Mouse (Mus musculus) G1E (cell line): Measurements from ENCODE around the gene Olfr924. TPM values are rescaled to one million over a fixed set of nuclear protein-coding genes. Genes with fewer than 3 reads are reported as not detected.
"Not testable (repeated sequence)": the region's sequence is repeated elsewhere in the genome, so short reads cannot be mapped to it uniquely, and the experiment has no call there.

Source experiments
- ATAC-seq: 2 replicates; pipeline ENCODE4 v1.8.0; 2016; ENCODE audit warnings: mild to moderate bottlenecking; ENCODE audit not compliant: insufficient number of reproducible peaks, poor library complexity, low FRiP score, severe bottlenecking; ENCODE audit errors: extremely low read depth
- DNase-seq: peaks from one replicate; pipeline ENCODE4 v3.0.0; 2012; ENCODE audit warnings: low spot score
- H3K27me3 ChIP-seq: 2 replicates; pipeline ENCODE4 v1.6.1; 2012; ENCODE audit warnings: mild to moderate bottlenecking, low read length, inconsistent platforms; ENCODE audit not compliant: insufficient read depth
- H3K36me3 ChIP-seq: replicated peaks from 2 replicates; pipeline ENCODE3; 2012; ENCODE audit warnings: mild to moderate bottlenecking, inconsistent platforms
- H3K4me1 ChIP-seq: 2 replicates; pipeline ENCODE4 v1.6.1; 2012; ENCODE audit warnings: low read depth, low read length, inconsistent platforms, mixed read lengths; ENCODE audit not compliant: insufficient read depth
- H3K4me3 ChIP-seq: 2 replicates; pipeline ENCODE4 v1.5.1; 2012; ENCODE audit warnings: low read depth, mild to moderate bottlenecking, inconsistent platforms, low read length, moderate library complexity, mixed read lengths
- H3K9me3 ChIP-seq: replicated peaks from 2 replicates; pipeline ENCODE4 v1.6.1; 2012; ENCODE audit warnings: inconsistent platforms
- CTCF ChIP-seq: IDR thresholded peaks from 2 replicates; pipeline ENCODE4 v1.5.1; 2012; ENCODE audit warnings: low read depth, low read length, inconsistent platforms, mixed read lengths
- GATA1 ChIP-seq: IDR thresholded peaks from 2 replicates; pipeline ENCODE4 v1.6.1; 2012; ENCODE audit warnings: borderline replicate concordance, low read length, inconsistent platforms, mixed read lengths
- GATA2 ChIP-seq: IDR thresholded peaks from 2 replicates; pipeline ENCODE4 v1.6.1; 2012; ENCODE audit warnings: low read depth, low read length, inconsistent platforms, borderline replicate concordance
- POLR2AphosphoS5 ChIP-seq: IDR thresholded peaks from 2 replicates; pipeline ENCODE4 v1.6.1; 2012; ENCODE audit warnings: low read depth, low read length, inconsistent platforms; ENCODE audit not compliant: insufficient replicate concordance
- TAL1 ChIP-seq: conservative IDR thresholded peaks from 2 replicates; pipeline ENCODE4 v1.6.1; 2012; ENCODE audit warnings: low read depth, low read length, inconsistent platforms, mixed read lengths
- polyA plus RNA-seq: library from polyadenylated mRNA; stranded (reverse); fragments of >175 nt; gene quantifications from 2 replicates; pipeline ENCODE4 v1.2.3, GENCODE M21; 2012
- total RNA-seq, 2 experiments: library from RNA; stranded (forward) in 1 of 2; stranded (reverse) in 1 of 2; fragments of 200-1000 nt in 1 of 2; fragments of >200 nt in 1 of 2; fragmentation: Nextera tagmentation in 1 of 2; gene quantifications; 2 replicates each; pipeline ENCODE4 v1.2.3; 2014 to 2017

Olfr924 gene
- total RNA-seq (2014; fragmentation: Nextera tagmentation) = not detected in 2 replicates
- 0.06 and 0.11 TPM in 2 replicates for total RNA-seq (2017)
- polyA plus RNA-seq = not detected in 2 replicates

DNA sequence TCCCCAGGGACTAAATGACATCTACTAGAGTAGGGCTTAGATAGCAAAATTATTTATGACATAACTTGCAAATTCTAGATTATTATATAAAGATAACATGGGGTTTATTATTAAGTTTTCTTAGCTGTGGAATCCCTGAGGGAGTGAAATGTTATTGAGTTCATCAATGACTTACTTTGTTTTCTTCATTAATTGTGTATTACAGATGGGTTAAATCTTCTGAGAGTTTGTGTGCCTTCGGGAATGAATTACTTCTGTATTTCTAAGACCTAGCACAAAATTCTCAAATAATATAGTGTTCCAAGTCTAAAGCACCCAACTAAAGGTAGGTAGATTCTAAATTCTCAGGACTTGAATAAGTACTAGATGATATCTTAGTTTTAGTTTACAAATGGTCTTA is at the start of gene Olfr924:
TSS of gene Olfr924 (plus strand) at position 301 of the 400 bp plus-strand sequence.
- Histone ChIP-seq H3K4me1 (no peaks in the 10 kb centered on the region), H3K27me3 (no peaks in the 10 kb centered on the region), H3K36me3 (no peaks in the 10 kb centered on the region), H3K9me3 (no peaks in the 10 kb centered on the region), H3K4me3 (no peak within 1 kb of the TSS)
- TF ChIP-seq CTCF (no peak), POLR2AphosphoS5 (no peak), GATA1 (no peak), GATA2 (no peak), TAL1 (no peak)
- ATAC-seq (no peak), DNase-seq (no peak)

DNA sequence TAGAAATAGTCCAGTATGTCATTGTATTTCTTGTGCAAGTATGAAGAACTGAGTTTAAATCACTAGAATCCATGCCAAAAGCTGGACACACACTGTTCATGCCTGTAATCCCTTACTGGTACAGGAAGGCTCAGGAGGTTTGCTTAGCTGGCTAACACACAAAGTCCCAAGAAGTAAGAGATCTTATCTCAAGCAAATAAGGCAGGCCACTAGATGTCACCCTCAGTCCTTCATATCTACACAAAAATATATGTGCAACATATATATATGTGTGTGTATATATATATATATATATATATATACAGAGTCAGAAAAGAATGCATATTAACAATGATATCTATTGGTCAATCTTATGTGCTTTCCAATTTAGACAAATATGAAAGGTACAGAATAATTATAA is 38.6 kb upstream of the Olfr924 start:
- no peaks in the 10 kb centered on the region for H3K9me3 ChIP-seq
- H3K36me3 ChIP-seq = no peaks in the 10 kb centered on the region
- no peaks in the 10 kb centered on the region for H3K27me3 ChIP-seq
- no peak overlapping the region for H3K4me3 ChIP-seq
- no peaks in the 10 kb centered on the region for H3K4me1 ChIP-seq
- DNase-seq = no peak
- ATAC-seq = no peak
- TF ChIP-seq GATA2 (no peak), TAL1 (no peak), GATA1 (no peak), POLR2AphosphoS5 (no peak), CTCF (no peak)

- Histone ChIP-seq H3K4me3 (no peak within 1 kb of the TSS), H3K9me3 (no peaks in the 10 kb centered on the region), H3K4me1 (no peaks in the 10 kb centered on the region), H3K36me3 (no peaks in the 10 kb centered on the region), H3K27me3 (no peaks in the 10 kb centered on the region)
- TF ChIP-seq GATA1 (no peak), GATA2 (no peak), TAL1 (no peak), CTCF (no peak), POLR2AphosphoS5 (no peak)
- DNase-seq (no peak), ATAC-seq (no peak)
These were observed 29.9 kb upstream of the Olfr924 start, which contains the start of gene Olfr922 for GRCm38 (mm10) chr9:38814314-38814713. TSS of gene Olfr922 (plus strand) at chr9:38814614.

GRCm38 (mm10) chr9:38815458-38815986 is 28.7 kb upstream of the Olfr924 start:
- no peaks in the 10 kb centered on the region for H3K36me3 ChIP-seq
- no peaks in the 10 kb centered on the region for H3K4me1 ChIP-seq
- DNase-seq (no peak), ATAC-seq (peak; percentile 57)
- H3K9me3 ChIP-seq = no peaks in the 10 kb centered on the region
- no peak overlapping the region for H3K4me3 ChIP-seq
- no peaks in the 10 kb centered on the region for H3K27me3 ChIP-seq
- TF ChIP-seq POLR2AphosphoS5 = no peak
- TF ChIP-seq GATA2 = no peak
- no peak for TF ChIP-seq CTCF
- TF ChIP-seq TAL1 = no peak
- TF ChIP-seq GATA1 = no peak

DNA sequence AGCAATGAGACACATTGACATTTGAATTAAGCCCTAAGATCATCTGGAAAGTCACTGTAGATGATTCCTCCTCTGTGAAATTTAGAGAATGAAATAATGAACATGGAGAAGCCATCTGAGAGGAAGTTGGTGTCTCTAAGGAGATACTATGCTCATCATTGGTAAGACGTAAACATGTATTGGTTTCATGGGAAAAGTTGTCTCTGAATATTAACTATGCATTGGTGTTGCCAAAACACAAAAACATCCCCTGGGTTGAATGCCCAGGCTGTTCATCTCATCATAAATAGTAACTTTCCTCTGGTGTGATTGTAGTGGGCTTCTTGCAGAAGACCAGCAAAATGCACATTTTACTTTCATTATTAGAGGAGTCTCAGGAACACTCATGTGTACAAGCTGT is 18.0 kb upstream of the Olfr924 start, which contains the start of gene Olfr923:
TSS of gene Olfr923 (plus strand) at position 301 of the 400 bp plus-strand sequence.
- Histone ChIP-seq H3K9me3 (no peaks in the 10 kb centered on the region), H3K36me3 (no peaks in the 10 kb centered on the region), H3K4me1 (no peaks in the 10 kb centered on the region), H3K27me3 (no peaks in the 10 kb centered on the region), H3K4me3 (no peak within 1 kb of the TSS)
- ATAC-seq (no peak), DNase-seq (no peak)
- TF ChIP-seq TAL1 = no peak
- no peak for TF ChIP-seq POLR2AphosphoS5
- TF ChIP-seq GATA2 = no peak
- no peak for TF ChIP-seq CTCF
- TF ChIP-seq GATA1 = no peak

- H3K4me3 ChIP-seq = no peak overlapping the region
- no peaks in the 10 kb centered on the region for H3K36me3 ChIP-seq
- no peaks in the 10 kb centered on the region for H3K27me3 ChIP-seq
- no peak for ATAC-seq
- no peaks in the 10 kb centered on the region for H3K9me3 ChIP-seq
- no peak for TF ChIP-seq CTCF
- H3K4me1 ChIP-seq = no peaks in the 10 kb centered on the region
- DNase-seq = no peak
These were observed 11.2 kb upstream of the Olfr924 start for GRCm38 (mm10) chr9:38833027-38833426.

DNA sequence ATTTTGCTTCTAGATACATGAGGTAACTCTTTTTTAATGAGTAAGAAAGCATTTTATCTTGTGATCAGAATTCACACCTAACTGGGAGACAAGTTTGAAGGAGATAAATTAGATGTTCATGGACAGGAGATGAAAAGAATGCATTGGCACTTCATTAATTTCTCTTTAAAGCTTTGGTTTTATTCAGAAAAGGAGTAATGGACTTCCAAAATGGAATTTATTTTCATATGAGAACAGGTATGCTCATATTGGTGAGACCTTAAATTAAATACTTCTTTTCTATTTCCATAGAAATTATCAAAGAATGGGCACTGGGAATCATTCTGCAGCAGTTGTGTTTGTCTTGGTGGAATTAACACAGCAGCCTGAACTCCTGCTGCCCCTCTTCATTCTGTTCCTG is 10.5 kb downstream of the Olfr924 start, which contains the start of gene Olfr26:
TSS of gene Olfr26 (plus strand) at position 301 of the 400 bp plus-strand sequence.
- no peak for DNase-seq
- no peaks in the 10 kb centered on the region for H3K36me3 ChIP-seq
- no peaks in the 10 kb centered on the region for H3K27me3 ChIP-seq
- no peaks in the 10 kb centered on the region for H3K4me1 ChIP-seq
- no peaks in the 10 kb centered on the region for H3K9me3 ChIP-seq
- no peak within 1 kb of the TSS for H3K4me3 ChIP-seq
- TF ChIP-seq TAL1 (no peak), CTCF (no peak), GATA1 (no peak), GATA2 (no peak), POLR2AphosphoS5 (no peak)
- ATAC-seq = no peak

DNA sequence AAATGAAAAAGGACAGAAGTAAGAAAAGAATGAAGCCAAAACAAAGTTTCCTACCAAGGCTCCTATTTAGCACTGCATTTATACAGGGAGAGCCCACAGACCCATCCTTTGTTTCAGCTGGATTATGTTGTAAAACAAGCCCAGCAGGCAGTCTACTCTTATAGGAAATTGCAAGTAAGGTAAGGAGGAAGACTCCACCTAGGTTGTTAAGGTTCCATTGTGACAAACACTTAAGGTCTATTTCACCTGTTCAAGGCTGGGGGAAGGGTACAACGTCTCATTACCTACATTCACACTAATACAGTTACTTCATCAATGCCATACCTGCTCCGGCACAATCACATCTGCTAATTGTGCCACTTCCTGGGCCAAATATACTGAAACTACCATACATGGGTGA is 30.6 kb downstream of the Olfr924 start:
- DNase-seq, H3K27me3 ChIP-seq, ATAC-seq, H3K4me3 ChIP-seq, H3K9me3 ChIP-seq, H3K36me3 ChIP-seq, H3K4me1 ChIP-seq: not testable (repeated sequence)
